Mouse (Mus musculus): ENCODE results near the gene Mnd1. TPM values are rescaled to one million over a fixed set of nuclear protein-coding genes. Genes with fewer than 3 reads are reported as not detected.

Gene Mnd1
- polyA plus RNA-seq, 1 experiment from 2014 or later: 10.9 TPM

GRCm38 (mm10) chr3:84039646-84040475, 115.7 kb downstream of the Mnd1 start, which contains the start of gene Tmem131l:
Gene Tmem131l (minus strand): TSS chr3:84040175.
- Histone ChIP-seq H3K36me3 (ENCODE audit: control insufficient read depth, insufficient read depth, low read length) (no peaks in the 10 kb centered on the region), H3K4me1 (replicated peaks; ENCODE audit: control insufficient read depth, insufficient read depth, low read length) (peaks cover 2% of the 10 kb centered on the region; the same call in 1 of the 2 replicates), H3K27me3 (ENCODE audit: control insufficient read depth, insufficient read depth, low read length) (no peaks in the 10 kb centered on the region), H3K27ac (ENCODE audit: low read depth, low read length) (peak within 1 kb of the TSS; percentile 88), H3K9me3 (ENCODE audit: control insufficient read depth, low read length) (no peaks in the 10 kb centered on the region), H3K4me2 (replicated peaks; ENCODE audit: low read depth, low read length) (peak within 1 kb of the TSS; percentile 81), H3K9ac (ENCODE audit: low read depth, low read length) (peak within 1 kb of the TSS; percentile 99), H3K4me3 (ENCODE audit: low read depth, low read length) (peak within 1 kb of the TSS; percentile 96)
- DNase-seq (ENCODE audit: low spot score): peak; percentile 89
- WGBS: under 1% methylated on average over 94 of the region's 100 CpGs
- ATAC-seq (ENCODE audit: low FRiP score): peak; percentile 95

GRCm38 (mm10) chr3:84038981-84039645, 116.5 kb downstream of the Mnd1 start:
- Histone ChIP-seq H3K36me3 (ENCODE audit: control insufficient read depth, insufficient read depth, low read length) (no peaks in the 10 kb centered on the region), H3K4me2 (replicated peaks; ENCODE audit: low read depth, low read length) (peak overlapping the region; percentile 81), H3K27me3 (ENCODE audit: control insufficient read depth, insufficient read depth, low read length) (no peaks in the 10 kb centered on the region), H3K4me1 (replicated peaks; ENCODE audit: control insufficient read depth, insufficient read depth, low read length) (peaks cover 2% of the 10 kb centered on the region; the same call in 1 of the 2 replicates), H3K9me3 (ENCODE audit: control insufficient read depth, low read length) (no peaks in the 10 kb centered on the region), H3K4me3 (ENCODE audit: low read depth, low read length) (peak overlapping the region; percentile 96), H3K9ac (ENCODE audit: low read depth, low read length) (peak overlapping the region; percentile 99), H3K27ac (ENCODE audit: low read depth, low read length) (peak overlapping the region; percentile 88)
- WGBS: under 1% methylated on average over 42 of the region's 42 CpGs
- DNase-seq (ENCODE audit: low spot score) (peak; percentile 73), ATAC-seq (ENCODE audit: low FRiP score) (peak; percentile 45)

- no peak overlapping the region for H3K27ac ChIP-seq (ENCODE audit: low read depth, low read length)
- no peaks in the 10 kb centered on the region for H3K27me3 ChIP-seq (ENCODE audit: control insufficient read depth, insufficient read depth, low read length)
- no peaks in the 10 kb centered on the region for H3K9me3 ChIP-seq (ENCODE audit: control insufficient read depth, low read length)
- peaks cover 2% of the 10 kb centered on the region; the same call in 1 of the 2 replicates for H3K4me1 ChIP-seq (replicated peaks; ENCODE audit: control insufficient read depth, insufficient read depth, low read length)
- peak overlapping the region; percentile 96 for H3K4me3 ChIP-seq (ENCODE audit: low read depth, low read length)
- peak overlapping the region; percentile 81 for H3K4me2 ChIP-seq (replicated peaks; ENCODE audit: low read depth, low read length)
- H3K36me3 ChIP-seq (ENCODE audit: control insufficient read depth, insufficient read depth, low read length): no peaks in the 10 kb centered on the region
- DNase-seq (ENCODE audit: low spot score) (peak; percentile 17), ATAC-seq (ENCODE audit: low FRiP score) (no peak)
- H3K9ac ChIP-seq (ENCODE audit: low read depth, low read length): peak overlapping the region; percentile 99
- WGBS: 33% methylated on average over 1 of the region's 1 CpGs
These were observed 117.5 kb downstream of the Mnd1 start for GRCm38 (mm10) chr3:84038126-84038525.

Other genes starting within 250 kb of the Mnd1 start
- 75.8 and 89.0 TPM in 2 replicates for gene Tmem131l, start 115.6 kb downstream of the Mnd1 start, polyA plus RNA-seq (2014; fragmentation: Nextera tagmentation; extraction: Ambion mirVana)
- 0.99 and 1.6 TPM in 2 replicates for gene Gm6525, start 18.3 kb upstream of the Mnd1 start, polyA plus RNA-seq (2014; fragmentation: Nextera tagmentation; extraction: Ambion mirVana)
- 104 and 109 TPM in 2 replicates for gene Trim2, start 151.1 kb upstream of the Mnd1 start, polyA plus RNA-seq (2014; fragmentation: Nextera tagmentation; extraction: Ambion mirVana)

Measured in hindbrain, embryonic 11.5 days (tissue).